Mouse (Mus musculus) thymus, adult 2 months (tissue): ENCODE data around the gene Med29. TPM values are rescaled to one million over a fixed set of nuclear protein-coding genes. Genes with fewer than 3 reads are reported as not detected.
"Not testable (repeated sequence)": the region's sequence is repeated elsewhere in the genome, so short reads cannot be mapped to it uniquely, and the experiment has no call there.

Source experiments
- DNase-seq: peaks from one replicate; pipeline ENCODE4 v3.0.0; 2021
- H3K27ac ChIP-seq: fragments of 200-500 bp; 2 replicates; pipeline ENCODE4 v1.5.1; 2012; ENCODE audit warnings: low read length, control low read depth; ENCODE audit not compliant: control insufficient read depth, insufficient read depth
- H3K27me3 ChIP-seq: fragments of 200-500 bp; 2 replicates; pipeline ENCODE4 v1.6.1; 2012; ENCODE audit warnings: mild to moderate bottlenecking, low read length, moderate library complexity, mixed read lengths; ENCODE audit not compliant: control insufficient read depth, insufficient read depth
- H3K36me3 ChIP-seq: fragments of 200-500 bp; 2 replicates; pipeline ENCODE4 v1.6.1; 2012; ENCODE audit warnings: mild to moderate bottlenecking, low read length, moderate library complexity; ENCODE audit not compliant: control insufficient read depth, insufficient read depth
- H3K4me1 ChIP-seq: fragments of 200-500 bp; replicated peaks from 2 replicates; pipeline ENCODE4 v1.6.1; 2012; ENCODE audit warnings: low read length; ENCODE audit not compliant: control insufficient read depth, insufficient read depth
- H3K4me3 ChIP-seq: fragments of 200-500 bp; 2 replicates; pipeline ENCODE4 v1.5.1; 2012; ENCODE audit warnings: mild to moderate bottlenecking, low read length, control low read depth, moderate library complexity; ENCODE audit not compliant: control insufficient read depth, insufficient read depth
- CTCF ChIP-seq: fragments of 200-500 bp; IDR thresholded peaks from 2 replicates; pipeline ENCODE4 v1.5.1; 2012; ENCODE audit warnings: mild to moderate bottlenecking, control low read depth, low read length, moderate library complexity, borderline replicate concordance; ENCODE audit not compliant: control insufficient read depth, poor library complexity, insufficient read depth; ENCODE audit errors: extremely low read depth
- POLR2A ChIP-seq: fragments of 200-500 bp; IDR thresholded peaks from 2 replicates; pipeline ENCODE4 v1.6.1; 2012; ENCODE audit warnings: mild to moderate bottlenecking, low read length, control low read depth, moderate library complexity; ENCODE audit not compliant: control insufficient read depth, poor library complexity, insufficient read depth; ENCODE audit errors: extremely low read depth
- WGBS: fragments of 180-500 bp; shearing (Covaris S2); methylation state at CpG from one replicate; pipeline ENCODE4 v1.1.7; 2018; 5-methylcytosine and 5-hydroxymethylcytosine counted together
- polyA plus RNA-seq: library from polyadenylated mRNA; depleted of rRNA; stranded (reverse); fragments of >200 nt; gene quantifications from 2 replicates; pipeline ENCODE4 v1.2.3, GENCODE M21; 2012

Med29 gene
- polyA plus RNA-seq, 1 experiment: 65.3 TPM

DNA sequence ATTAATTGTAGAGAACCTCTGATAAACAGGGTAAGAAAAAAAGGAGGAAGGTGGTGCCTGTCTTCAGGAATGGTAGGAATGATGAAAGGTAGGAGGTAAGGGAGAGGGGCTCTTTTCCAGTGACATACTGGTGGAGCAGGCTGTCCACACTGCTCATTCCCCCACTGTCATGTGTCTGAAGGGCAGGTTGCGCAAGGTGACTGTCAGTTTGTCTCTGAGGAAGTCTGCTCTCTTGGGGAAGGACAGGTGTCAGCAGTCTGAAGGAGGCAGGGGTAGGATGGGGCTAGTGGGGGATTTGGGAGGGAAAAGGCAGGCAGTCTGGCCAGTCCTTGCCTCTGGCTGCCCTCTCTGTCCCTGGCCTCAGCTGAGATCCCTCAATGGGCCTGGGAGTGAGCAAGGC, 8.5 kb upstream of the Med29 start:
- no peaks in the 10 kb centered on the region for H3K27me3 ChIP-seq
- no peak overlapping the region; the same call in 1 of the 2 replicates for H3K27ac ChIP-seq
- WGBS: 100% methylated on average over 1 of the region's 1 CpGs
- no peak overlapping the region for H3K4me3 ChIP-seq
- H3K36me3 ChIP-seq: peaks cover 60% of the 10 kb centered on the region
- TF ChIP-seq CTCF: no peak
- no peak for TF ChIP-seq POLR2A
- no peaks in the 10 kb centered on the region for H3K4me1 ChIP-seq
- DNase-seq: no peak

DNA sequence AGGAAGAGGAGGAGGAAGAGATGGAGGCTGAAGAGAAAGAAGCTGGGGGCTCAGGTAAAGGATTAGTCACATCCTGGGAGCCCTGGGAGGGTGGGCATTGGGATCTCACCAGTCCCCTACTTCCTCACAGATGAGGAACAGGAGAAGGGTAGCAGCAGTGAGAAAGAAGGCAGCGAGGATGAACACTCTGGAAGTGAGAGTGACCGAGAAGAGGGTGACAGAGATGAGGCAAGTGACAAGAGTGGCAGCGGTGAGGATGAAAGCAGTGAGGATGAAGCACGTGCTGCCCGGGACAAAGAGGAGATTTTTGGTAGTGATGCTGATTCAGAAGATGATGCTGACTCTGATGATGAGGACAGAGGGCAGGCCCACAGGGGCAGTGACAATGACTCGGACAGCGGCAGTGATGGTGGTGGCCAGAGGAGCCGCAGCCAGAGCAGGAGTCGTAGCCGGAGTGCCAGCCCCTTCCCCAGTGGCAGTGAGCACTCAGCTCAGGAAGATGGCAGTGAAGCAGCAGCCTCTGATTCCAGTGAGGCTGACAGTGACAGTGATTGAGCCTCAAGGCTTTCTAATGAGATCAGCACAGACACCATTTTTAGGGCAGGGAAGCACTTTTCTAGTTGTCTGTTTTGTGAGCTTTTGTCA, 6.3 kb upstream of the Med29 start:
- Histone ChIP-seq H3K27me3 (no peaks in the 10 kb centered on the region), H3K4me1 (no peaks in the 10 kb centered on the region), H3K27ac (no peak overlapping the region), H3K36me3 (peaks cover 46% of the 10 kb centered on the region), H3K4me3 (no peak overlapping the region)
- no peak for DNase-seq
- TF ChIP-seq CTCF: no peak
- TF ChIP-seq POLR2A: no peak
- 98% methylated on average over 10 of the region's 10 CpGs for WGBS

- DNase-seq: no peak
- peaks cover 6% of the 10 kb centered on the region for H3K4me1 ChIP-seq
- H3K27me3 ChIP-seq: no peaks in the 10 kb centered on the region
- WGBS: 80% methylated on average over 3 of the region's 3 CpGs
- peaks cover 46% of the 10 kb centered on the region for H3K36me3 ChIP-seq
- H3K4me3 ChIP-seq: no peak overlapping the region
- H3K27ac ChIP-seq: no peak overlapping the region
- TF ChIP-seq POLR2A (no peak), CTCF (no peak)
These were observed 5.5 kb upstream of the Med29 start for GRCm38 (mm10) chr7:28398000-28398399.

DNA sequence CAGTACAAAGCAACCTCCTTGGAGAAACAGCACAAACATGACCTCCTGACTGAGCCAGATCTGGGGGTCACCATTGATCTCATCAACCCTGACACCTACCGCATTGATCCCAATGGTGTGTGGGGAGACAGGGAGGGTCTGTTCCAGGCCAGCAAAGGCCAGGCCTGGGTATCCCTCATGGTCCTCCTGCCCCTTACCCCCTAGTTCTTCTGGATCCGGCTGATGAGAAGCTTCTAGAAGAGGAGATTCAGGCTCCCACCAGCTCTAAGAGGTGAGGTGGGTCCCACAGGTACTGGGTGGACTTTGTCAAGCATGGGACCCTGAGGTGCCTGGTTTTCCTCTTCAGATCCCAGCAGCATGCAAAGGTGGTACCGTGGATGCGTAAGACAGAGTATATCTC, 2.9 kb upstream of the Med29 start:
- peaks cover 46% of the 10 kb centered on the region for H3K36me3 ChIP-seq
- H3K27me3 ChIP-seq: no peaks in the 10 kb centered on the region
- no peak for DNase-seq
- no peak overlapping the region for H3K4me3 ChIP-seq
- H3K27ac ChIP-seq: no peak overlapping the region
- TF ChIP-seq CTCF (no peak), POLR2A (no peak)
- 99% methylated on average over 4 of the region's 4 CpGs for WGBS
- H3K4me1 ChIP-seq: peaks cover 12% of the 10 kb centered on the region

DNA sequence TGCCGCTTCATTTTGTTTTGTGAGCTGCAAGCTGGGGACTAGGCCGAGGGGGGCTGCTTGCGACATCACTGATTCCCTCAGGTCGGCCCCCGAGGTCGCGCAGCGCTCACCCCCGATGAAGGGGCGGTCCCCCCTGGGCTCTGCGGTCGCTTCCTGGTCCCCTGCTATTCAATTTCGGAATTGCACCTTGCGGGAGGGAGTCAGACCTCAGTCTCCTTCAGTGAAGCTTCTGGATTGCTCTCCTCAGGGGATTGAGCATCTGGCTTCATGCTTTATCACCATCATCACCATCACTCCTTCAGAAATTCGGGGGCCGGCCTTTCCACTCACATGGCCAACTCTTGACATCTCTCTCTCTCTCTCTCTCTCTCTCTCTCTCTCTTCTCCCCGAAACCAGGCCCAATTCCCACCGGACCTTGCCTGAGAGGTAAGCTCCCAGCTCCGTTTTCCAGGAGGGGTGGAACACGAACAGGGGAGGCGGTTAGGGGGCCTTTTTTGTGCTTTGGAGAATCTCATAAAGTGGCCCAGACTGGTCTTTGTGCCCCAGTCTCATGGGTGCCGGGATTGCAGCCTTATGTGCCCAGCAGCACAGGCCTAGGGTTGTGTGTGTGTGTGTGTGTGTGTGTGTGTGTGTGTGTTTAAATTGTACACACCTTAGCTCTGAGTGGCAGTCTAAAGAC, 904 bp upstream of the Med29 start:
- 8% methylated on average over 22 of the region's 22 CpGs for WGBS
- H3K4me1 ChIP-seq: peaks cover 12% of the 10 kb centered on the region
- H3K36me3 ChIP-seq: peaks cover 29% of the 10 kb centered on the region; the same call in 1 of the 2 replicates
- H3K27me3 ChIP-seq: no peaks in the 10 kb centered on the region
- H3K4me3 ChIP-seq: peak overlapping the region; percentile 70
- DNase-seq: no peak
- no peak for TF ChIP-seq CTCF
- no peak for TF ChIP-seq POLR2A
- no peak overlapping the region for H3K27ac ChIP-seq

GRCm38 (mm10) chr7:28390331-28390730, 2.2 kb downstream of the Med29 start:
- Histone ChIP-seq H3K4me1 (peaks cover 23% of the 10 kb centered on the region), H3K36me3 (peaks cover 6% of the 10 kb centered on the region; the same call in 1 of the 2 replicates), H3K27ac (no peak overlapping the region), H3K27me3 (no peaks in the 10 kb centered on the region), H3K4me3 (no peak overlapping the region)
- WGBS: 100% methylated on average over 3 of the region's 3 CpGs
- no peak for TF ChIP-seq POLR2A
- no peak for TF ChIP-seq CTCF
- no peak for DNase-seq

- peaks cover 42% of the 10 kb centered on the region for H3K4me1 ChIP-seq
- not testable (repeated sequence) for H3K4me3 ChIP-seq, H3K27me3 ChIP-seq, H3K27ac ChIP-seq, DNase-seq, H3K36me3 ChIP-seq
- 94% methylated on average over 7 of the region's 7 CpGs for WGBS
These were observed 5.1 kb downstream of the Med29 start for GRCm38 (mm10) chr7:28387384-28387783.

DNA sequence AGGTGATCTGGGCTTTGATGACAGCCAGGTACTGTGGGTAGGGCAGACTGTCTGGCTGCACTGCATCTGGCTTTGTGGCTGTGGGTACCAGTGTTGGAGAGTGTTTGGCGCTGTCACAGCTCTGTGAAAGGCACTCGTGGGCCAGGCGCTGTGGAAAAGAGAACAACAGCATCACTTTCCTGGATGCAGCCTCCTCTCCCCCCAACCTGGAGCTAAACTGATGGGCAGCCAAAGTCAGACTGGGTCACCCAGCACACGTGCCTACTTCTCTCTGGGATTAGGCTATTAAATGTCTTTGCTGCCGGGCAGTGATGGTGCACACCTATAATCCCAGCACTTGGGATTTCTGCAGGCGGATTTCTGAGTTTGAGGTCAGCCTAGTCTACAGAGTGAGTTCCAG, 5.6 kb downstream of the Med29 start:
- H3K36me3 ChIP-seq, H3K27me3 ChIP-seq, H3K4me3 ChIP-seq, H3K27ac ChIP-seq: not testable (repeated sequence)
- H3K4me1 ChIP-seq: peaks cover 43% of the 10 kb centered on the region
- peak; percentile 11 for DNase-seq
- WGBS: 79% methylated on average over 6 of the region's 6 CpGs
